Mouse (Mus musculus): ENCODE data around the gene Shtn1.

Shtn1 gene

GRCm38 (mm10) chr19:59075472-59076101, at the start of gene Shtn1:
Gene Shtn1 (minus strand): TSS chr19:59076100.
- no peak for DNase-seq (ENCODE audit: low read depth)

GRCm38 (mm10) chr19:59114152-59114551, 38.3 kb upstream of the Shtn1 start:
- DNase-seq (ENCODE audit: low read depth) = no peak

- no peak for DNase-seq (ENCODE audit: low read depth)
Observed at GRCm38 (mm10) chr19:59109937-59110336, 34.0 kb upstream of the Shtn1 start.

GRCm38 (mm10) chr19:59098315-59098714, 22.4 kb upstream of the Shtn1 start:
- DNase-seq (ENCODE audit: low read depth) = no peak

GRCm38 (mm10) chr19:59092295-59092694, 16.4 kb upstream of the Shtn1 start:
- DNase-seq (ENCODE audit: low read depth) = no peak

GRCm38 (mm10) chr19:59090337-59090736, 14.4 kb upstream of the Shtn1 start:
- DNase-seq (ENCODE audit: low read depth) = no peak

GRCm38 (mm10) chr19:59084296-59084695, 8.4 kb upstream of the Shtn1 start:
- DNase-seq (ENCODE audit: low read depth) = no peak

GRCm38 (mm10) chr19:59076131-59076530, 231 bp upstream of the Shtn1 start:
- DNase-seq (ENCODE audit: low read depth) = no peak

- no peak for DNase-seq (ENCODE audit: low read depth)
Observed at GRCm38 (mm10) chr19:59074841-59075471, 944 bp downstream of the Shtn1 start.

GRCm38 (mm10) chr19:59074381-59074780, 1.5 kb downstream of the Shtn1 start:
- DNase-seq (ENCODE audit: low read depth) = no peak

- no peak for DNase-seq (ENCODE audit: low read depth)
Observed at GRCm38 (mm10) chr19:59073006-59073405, 2.9 kb downstream of the Shtn1 start.

GRCm38 (mm10) chr19:59071979-59072378, 3.9 kb downstream of the Shtn1 start:
- no peak for DNase-seq (ENCODE audit: low read depth)

GRCm38 (mm10) chr19:59071396-59071795, 4.5 kb downstream of the Shtn1 start:
- DNase-seq (ENCODE audit: low read depth) = no peak

- no peak for DNase-seq (ENCODE audit: low read depth)
Observed at GRCm38 (mm10) chr19:59067652-59068051, 8.2 kb downstream of the Shtn1 start.

GRCm38 (mm10) chr19:59066670-59067069, 9.2 kb downstream of the Shtn1 start:
- no peak for DNase-seq (ENCODE audit: low read depth)

GRCm38 (mm10) chr19:59066115-59066514, 9.8 kb downstream of the Shtn1 start:
- DNase-seq (ENCODE audit: low read depth) = no peak

GRCm38 (mm10) chr19:59064616-59065015, 11.3 kb downstream of the Shtn1 start:
- no peak for DNase-seq (ENCODE audit: low read depth)

GRCm38 (mm10) chr19:59063568-59063967, 12.3 kb downstream of the Shtn1 start:
- no peak for DNase-seq (ENCODE audit: low read depth)

GRCm38 (mm10) chr19:59058105-59058504, 17.8 kb downstream of the Shtn1 start:
- DNase-seq (ENCODE audit: low read depth) = no peak

GRCm38 (mm10) chr19:59057366-59057765, 18.5 kb downstream of the Shtn1 start:
- DNase-seq (ENCODE audit: low read depth) = no peak

GRCm38 (mm10) chr19:59054632-59054951, 21.3 kb downstream of the Shtn1 start:
- DNase-seq (ENCODE audit: low read depth) = no peak

- DNase-seq (ENCODE audit: low read depth) = no peak
Observed at GRCm38 (mm10) chr19:59053931-59054631, 21.8 kb downstream of the Shtn1 start.

- DNase-seq (ENCODE audit: low read depth) = no peak
Observed at GRCm38 (mm10) chr19:59052783-59053490, 23.0 kb downstream of the Shtn1 start.
